Mouse (Mus musculus) myocyte (in vitro differentiated cells): ENCODE data around the gene Trpt1.

Source experiments
- E2F4 ChIP-seq: IDR thresholded peaks from one replicate; pipeline ENCODE4 v1.6.1; 2011; ENCODE audit warnings: mild to moderate bottlenecking, control low read depth, moderate library complexity; ENCODE audit not compliant: insufficient read depth
- MAX ChIP-seq: IDR thresholded peaks from one replicate; pipeline ENCODE4 v1.6.1; 2011; ENCODE audit warnings: low read depth, mild to moderate bottlenecking, control low read depth
- MYOD1 ChIP-seq, 3 experiments: IDR thresholded peaks; one replicate each; pipeline ENCODE4 v1.6.1; 2011; ENCODE audit warnings: control low read depth in 2 of 3, low read depth in 2 of 3, mild to moderate bottlenecking in 2 of 3, moderate library complexity in 1 of 3; ENCODE audit not compliant: insufficient read length in 2 of 3, control insufficient read depth in 1 of 3
- MYOG ChIP-seq, 3 experiments: IDR thresholded peaks; one replicate each; pipeline ENCODE4 v1.6.1; 2011; ENCODE audit warnings: control low read depth in 2 of 3, low read depth in 2 of 3, mild to moderate bottlenecking in 2 of 3; ENCODE audit not compliant: insufficient read length in 2 of 3, control insufficient read depth in 1 of 3, insufficient read depth in 1 of 3
- POLR2A ChIP-seq: IDR thresholded peaks from one replicate; pipeline ENCODE4 v1.6.1; 2011; ENCODE audit warnings: low read depth, mild to moderate bottlenecking, control low read depth, moderate library complexity; ENCODE audit not compliant: insufficient read length
- POLR2AphosphoS2 ChIP-seq: IDR thresholded peaks from one replicate; pipeline ENCODE4 v1.6.1; 2011; ENCODE audit warnings: low read depth, control low read depth; ENCODE audit not compliant: insufficient read length
- TCF12 ChIP-seq: IDR thresholded peaks from one replicate; pipeline ENCODE4 v1.6.1; 2011; ENCODE audit warnings: mild to moderate bottlenecking, control low read depth; ENCODE audit not compliant: poor library complexity, insufficient read depth, severe bottlenecking
- USF1 ChIP-seq: IDR thresholded peaks from one replicate; pipeline ENCODE4 v1.6.1; 2011; ENCODE audit warnings: low read depth, mild to moderate bottlenecking, control low read depth, moderate library complexity

DNA sequence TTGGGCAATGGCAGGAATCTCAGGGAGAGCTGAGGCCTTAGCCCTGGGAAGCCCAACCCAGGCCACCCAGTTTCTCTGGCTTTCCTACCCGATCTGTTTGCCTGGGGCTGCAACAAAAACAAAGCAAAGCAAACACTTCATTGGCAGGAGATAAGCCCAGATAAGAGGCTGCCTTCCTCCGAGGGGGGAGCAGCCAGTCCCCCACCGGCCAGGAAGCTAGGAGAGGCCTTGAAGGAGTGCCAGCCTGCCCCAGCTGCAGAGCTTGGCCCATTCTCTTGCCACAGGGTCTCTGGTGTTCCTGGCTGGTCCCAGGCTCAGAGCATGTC lies 43.3 kb upstream of the Trpt1 start:
- TF ChIP-seq USF1 (no peak), TCF12 (no peak), POLR2A (peak; percentile 14), MAX (no peak), E2F4 (no peak), MYOG (IDR thresholded peaks at IDR 0.05; ENCODE audit: control insufficient read depth in 1 of 3, insufficient read depth in 1 of 3, insufficient read length in 2 of 3, low read depth in 2 of 3) (peak in 1 of 3 experiments; percentile 6), POLR2AphosphoS2 (peak; percentile 6), MYOD1 (IDR thresholded peaks at IDR 0.05; ENCODE audit: control insufficient read depth in 1 of 3, insufficient read length in 2 of 3, low read depth in 2 of 3) (no peak)
